Mouse (Mus musculus): ENCODE measurements around the gene 1110017D15Rik. TPM values are rescaled to one million over a fixed set of nuclear protein-coding genes. Genes with fewer than 3 reads are reported as not detected.

Gene 1110017D15Rik
- total RNA-seq, 2 experiments from 2014 or later, result not detected

Other genes with a start within 250 kb of the 1110017D15Rik start
- gene Ubap2, start 242.2 kb downstream of the 1110017D15Rik start, total RNA-seq (2015; ENCODE audit: low replicate concordance), result 23.2 and 26.1 TPM in 2 replicates
- 14.7 and 46.3 TPM in 2 replicates for gene Ubap2, start 242.2 kb downstream of the 1110017D15Rik start, total RNA-seq (2017; ENCODE audit: low replicate concordance)
- 200 and 219 TPM in 2 replicates for gene Dcaf12, start 202.4 kb downstream of the 1110017D15Rik start, total RNA-seq (2015; ENCODE audit: low replicate concordance)
- 299 and 336 TPM in 2 replicates for gene Dcaf12, start 202.4 kb downstream of the 1110017D15Rik start, total RNA-seq (2017; ENCODE audit: low replicate concordance)
- gene Ubap1, start 168.3 kb downstream of the 1110017D15Rik start, total RNA-seq (2015; ENCODE audit: low replicate concordance), result 96.8 and 109 TPM in 2 replicates
- gene Ubap1, start 168.3 kb downstream of the 1110017D15Rik start, total RNA-seq (2017; ENCODE audit: low replicate concordance), result 201 and 217 TPM in 2 replicates
- gene Kif24, start 52.4 kb downstream of the 1110017D15Rik start, total RNA-seq (2015; ENCODE audit: low replicate concordance), result 3.5 and 14.2 TPM in 2 replicates
- gene Kif24, start 52.4 kb downstream of the 1110017D15Rik start, total RNA-seq (2017; ENCODE audit: low replicate concordance), result 26.0 and 32.5 TPM in 2 replicates
- gene Nudt2, start 52.2 kb downstream of the 1110017D15Rik start, total RNA-seq (2015; ENCODE audit: low replicate concordance), result 15.4 TPM in 1 of 2 replicates, not detected in the other
- gene Nudt2, start 52.2 kb downstream of the 1110017D15Rik start, total RNA-seq (2017; ENCODE audit: low replicate concordance), result 6.6 and 9.9 TPM in 2 replicates
- gene AI464131, start 14.3 kb downstream of the 1110017D15Rik start, total RNA-seq (2015; ENCODE audit: low replicate concordance), result not detected in 2 replicates
- gene AI464131, start 14.3 kb downstream of the 1110017D15Rik start, total RNA-seq (2017; ENCODE audit: low replicate concordance), result not detected in 2 replicates
- gene Fam219a, start 52.2 kb upstream of the 1110017D15Rik start, total RNA-seq (2015; ENCODE audit: low replicate concordance), result 1.5 TPM in 2 replicates
- gene Fam219a, start 52.2 kb upstream of the 1110017D15Rik start, total RNA-seq (2017; ENCODE audit: low replicate concordance), result 0.26 and 1.3 TPM in 2 replicates
- gene Dnaic1, start 52.4 kb upstream of the 1110017D15Rik start, total RNA-seq (2015; ENCODE audit: low replicate concordance), result not detected in 2 replicates
- gene Dnaic1, start 52.4 kb upstream of the 1110017D15Rik start, total RNA-seq (2017; ENCODE audit: low replicate concordance), result not detected in 2 replicates
- gene Enho, start 123.0 kb upstream of the 1110017D15Rik start, total RNA-seq (2015; ENCODE audit: low replicate concordance), result not detected in 2 replicates
- not detected in 2 replicates for gene Enho, start 123.0 kb upstream of the 1110017D15Rik start, total RNA-seq (2017; ENCODE audit: low replicate concordance)
- gene Cntfr, start 179.8 kb upstream of the 1110017D15Rik start, total RNA-seq (2015; ENCODE audit: low replicate concordance), result not detected in 2 replicates
- gene Cntfr, start 179.8 kb upstream of the 1110017D15Rik start, total RNA-seq (2017; ENCODE audit: low replicate concordance), result not detected in 2 replicates
- gene Il11ra1, start 182.7 kb upstream of the 1110017D15Rik start, total RNA-seq (2015; ENCODE audit: low replicate concordance), result 4.6 and 7.5 TPM in 2 replicates
- 8.2 and 18.1 TPM in 2 replicates for gene Il11ra1, start 182.7 kb upstream of the 1110017D15Rik start, total RNA-seq (2017; ENCODE audit: low replicate concordance)
- 6.3 and 9.6 TPM in 2 replicates for gene Rpp25l, start 196.2 kb upstream of the 1110017D15Rik start, total RNA-seq (2015; ENCODE audit: low replicate concordance)
- 2.5 and 4.7 TPM in 2 replicates for gene Rpp25l, start 196.2 kb upstream of the 1110017D15Rik start, total RNA-seq (2017; ENCODE audit: low replicate concordance)
- 22.8 and 26.7 TPM in 2 replicates for gene Dctn3, start 205.8 kb upstream of the 1110017D15Rik start, total RNA-seq (2015; ENCODE audit: low replicate concordance)
- 30.0 and 37.1 TPM in 2 replicates for gene Dctn3, start 205.8 kb upstream of the 1110017D15Rik start, total RNA-seq (2017; ENCODE audit: low replicate concordance)
- gene Arid3c, start 213.8 kb upstream of the 1110017D15Rik start, total RNA-seq (2015; ENCODE audit: low replicate concordance), result not detected in 2 replicates
- not detected in 2 replicates for gene Arid3c, start 213.8 kb upstream of the 1110017D15Rik start, total RNA-seq (2017; ENCODE audit: low replicate concordance)
- 4.0 and 5.0 TPM in 2 replicates for gene Galt, start 237.9 kb upstream of the 1110017D15Rik start, total RNA-seq (2015; ENCODE audit: low replicate concordance)
- gene Galt, start 237.9 kb upstream of the 1110017D15Rik start, total RNA-seq (2017; ENCODE audit: low replicate concordance), result 1.3 and 2.1 TPM in 2 replicates
- gene Sigmar1, start 238.8 kb upstream of the 1110017D15Rik start, total RNA-seq (2015; ENCODE audit: low replicate concordance), result 1.7 and 14.8 TPM in 2 replicates
- 7.2 and 9.6 TPM in 2 replicates for gene Sigmar1, start 238.8 kb upstream of the 1110017D15Rik start, total RNA-seq (2017; ENCODE audit: low replicate concordance)

Data from erythroblast, adult 5-6 weeks (primary cell).